Mouse (Mus musculus): ENCODE results near the gene Slc7a8.
"Not testable (repeated sequence)": the region's sequence is repeated elsewhere in the genome, so short reads cannot be mapped to it uniquely, and the experiment has no call there.

Slc7a8 gene

GRCm38 (mm10) chr14:54787226-54787625, 5.5 kb upstream of the Slc7a8 start:
- in situ Hi-C loops (cut with MboI; ENCODE audit: low pct_unique_long_range_greater_than_20kb in 1 of 2, low sequenced_read_pairs in 2 of 2, unreplicated experiment in 1 of 2) = loop anchor here in 1 of 2 experiments (5.0 kb wide), 1 partner anchor 35 kb away; no protein-coding TSS in a partner anchor

- in situ Hi-C loops (cut with MboI; ENCODE audit: low pct_unique_long_range_greater_than_20kb in 1 of 2, low sequenced_read_pairs in 2 of 2, unreplicated experiment in 1 of 2) = loop anchor here in 1 of 2 experiments (5.0 kb wide), 1 partner anchor 36 kb away; no protein-coding TSS in a partner anchor
Observed at GRCm38 (mm10) chr14:54786489-54786888, 4.7 kb upstream of the Slc7a8 start.

- in situ Hi-C loops (cut with MboI; ENCODE audit: low pct_unique_long_range_greater_than_20kb in 1 of 2, low sequenced_read_pairs in 2 of 2, unreplicated experiment in 1 of 2) = loop anchor here in 1 of 2 experiments (5.0 kb wide), 1 partner anchor 36 kb away; no protein-coding TSS in a partner anchor
Observed at GRCm38 (mm10) chr14:54785898-54786297, 4.2 kb upstream of the Slc7a8 start.

- in situ Hi-C loops (cut with MboI; ENCODE audit: low pct_unique_long_range_greater_than_20kb in 1 of 2, low sequenced_read_pairs in 2 of 2, unreplicated experiment in 1 of 2) = loop anchor here in 1 of 2 experiments (5.0 kb wide), 1 partner anchor 71 kb away; the partner anchor contains the start of gene Cebpe
Observed at GRCm38 (mm10) chr14:54782971-54783370, 1.2 kb upstream of the Slc7a8 start.

GRCm38 (mm10) chr14:54780836-54781609, 723 bp downstream of the Slc7a8 start:
- in situ Hi-C loops (cut with MboI; ENCODE audit: low pct_unique_long_range_greater_than_20kb in 1 of 2, low sequenced_read_pairs in 2 of 2, unreplicated experiment in 1 of 2) = loop anchor here in 1 of 2 experiments (5.0 kb wide), 1 partner anchor 69 kb away; the partner anchor contains the start of gene Cebpe

- in situ Hi-C loops (cut with MboI; ENCODE audit: low pct_unique_long_range_greater_than_20kb in 1 of 2, low sequenced_read_pairs in 2 of 2, unreplicated experiment in 1 of 2) = loop anchor here in 1 of 2 experiments (5.0 kb wide), 1 partner anchor 68 kb away; the partner anchor contains the start of gene Cebpe
Observed at GRCm38 (mm10) chr14:54780084-54780483, 1.7 kb downstream of the Slc7a8 start.

- in situ Hi-C loops (cut with MboI; ENCODE audit: low pct_unique_long_range_greater_than_20kb in 1 of 2, low sequenced_read_pairs in 2 of 2, unreplicated experiment in 1 of 2) = no loop called here
Observed at GRCm38 (mm10) chr14:54777893-54778292, 3.9 kb downstream of the Slc7a8 start.

GRCm38 (mm10) chr14:54776768-54777167, 5.0 kb downstream of the Slc7a8 start:
- in situ Hi-C loops (cut with MboI; ENCODE audit: low pct_unique_long_range_greater_than_20kb in 1 of 2, low sequenced_read_pairs in 2 of 2, unreplicated experiment in 1 of 2) = no loop called here

- in situ Hi-C loops (cut with MboI; ENCODE audit: low pct_unique_long_range_greater_than_20kb in 1 of 2, low sequenced_read_pairs in 2 of 2, unreplicated experiment in 1 of 2) = no loop called here
Observed at GRCm38 (mm10) chr14:54775534-54776041, 6.2 kb downstream of the Slc7a8 start.

- in situ Hi-C loops (cut with MboI; ENCODE audit: low pct_unique_long_range_greater_than_20kb in 1 of 2, low sequenced_read_pairs in 2 of 2, unreplicated experiment in 1 of 2) = no loop called here
Observed at GRCm38 (mm10) chr14:54772333-54772856, 9.4 kb downstream of the Slc7a8 start.

- in situ Hi-C loops (cut with MboI; ENCODE audit: low pct_unique_long_range_greater_than_20kb in 1 of 2, low sequenced_read_pairs in 2 of 2, unreplicated experiment in 1 of 2) = no loop called here
Observed at GRCm38 (mm10) chr14:54770373-54770772, 11.4 kb downstream of the Slc7a8 start.

- in situ Hi-C loops (cut with MboI; ENCODE audit: low pct_unique_long_range_greater_than_20kb in 1 of 2, low sequenced_read_pairs in 2 of 2, unreplicated experiment in 1 of 2) = no loop called here
Observed at GRCm38 (mm10) chr14:54769068-54769425, 12.7 kb downstream of the Slc7a8 start.

GRCm38 (mm10) chr14:54768314-54769067, 13.3 kb downstream of the Slc7a8 start:
- in situ Hi-C loops (cut with MboI; ENCODE audit: low pct_unique_long_range_greater_than_20kb in 1 of 2, low sequenced_read_pairs in 2 of 2, unreplicated experiment in 1 of 2) = no loop called here

- in situ Hi-C loops (cut with MboI; ENCODE audit: low pct_unique_long_range_greater_than_20kb in 1 of 2, low sequenced_read_pairs in 2 of 2, unreplicated experiment in 1 of 2) = not testable (repeated sequence)
Observed at GRCm38 (mm10) chr14:54766937-54767336, 14.8 kb downstream of the Slc7a8 start.

- in situ Hi-C loops (cut with MboI; ENCODE audit: low pct_unique_long_range_greater_than_20kb in 1 of 2, low sequenced_read_pairs in 2 of 2, unreplicated experiment in 1 of 2) = no loop called here
Observed at GRCm38 (mm10) chr14:54756382-54756781, 25.4 kb downstream of the Slc7a8 start.

GRCm38 (mm10) chr14:54754602-54755018, 27.1 kb downstream of the Slc7a8 start:
- in situ Hi-C loops (cut with MboI; ENCODE audit: low pct_unique_long_range_greater_than_20kb in 1 of 2, low sequenced_read_pairs in 2 of 2, unreplicated experiment in 1 of 2) = no loop called here

GRCm38 (mm10) chr14:54753986-54754601, 27.7 kb downstream of the Slc7a8 start:
- in situ Hi-C loops (cut with MboI; ENCODE audit: low pct_unique_long_range_greater_than_20kb in 1 of 2, low sequenced_read_pairs in 2 of 2, unreplicated experiment in 1 of 2) = no loop called here

GRCm38 (mm10) chr14:54752938-54753337, 28.8 kb downstream of the Slc7a8 start:
- in situ Hi-C loops (cut with MboI; ENCODE audit: low pct_unique_long_range_greater_than_20kb in 1 of 2, low sequenced_read_pairs in 2 of 2, unreplicated experiment in 1 of 2) = no loop called here

All from mouse embryonic stem cell (cell line).